Mouse (Mus musculus): ENCODE data around the gene Rps10. TPM values are rescaled to one million over a fixed set of nuclear protein-coding genes. Genes with fewer than 3 reads are reported as not detected.
"Not testable (repeated sequence)": the region's sequence is repeated elsewhere in the genome, so short reads cannot be mapped to it uniquely, and the experiment has no call there.

The Rps10 gene
- total and polyA plus RNA-seq, 2 experiments from 2014 or later: 486 to 1,352 TPM

DNA sequence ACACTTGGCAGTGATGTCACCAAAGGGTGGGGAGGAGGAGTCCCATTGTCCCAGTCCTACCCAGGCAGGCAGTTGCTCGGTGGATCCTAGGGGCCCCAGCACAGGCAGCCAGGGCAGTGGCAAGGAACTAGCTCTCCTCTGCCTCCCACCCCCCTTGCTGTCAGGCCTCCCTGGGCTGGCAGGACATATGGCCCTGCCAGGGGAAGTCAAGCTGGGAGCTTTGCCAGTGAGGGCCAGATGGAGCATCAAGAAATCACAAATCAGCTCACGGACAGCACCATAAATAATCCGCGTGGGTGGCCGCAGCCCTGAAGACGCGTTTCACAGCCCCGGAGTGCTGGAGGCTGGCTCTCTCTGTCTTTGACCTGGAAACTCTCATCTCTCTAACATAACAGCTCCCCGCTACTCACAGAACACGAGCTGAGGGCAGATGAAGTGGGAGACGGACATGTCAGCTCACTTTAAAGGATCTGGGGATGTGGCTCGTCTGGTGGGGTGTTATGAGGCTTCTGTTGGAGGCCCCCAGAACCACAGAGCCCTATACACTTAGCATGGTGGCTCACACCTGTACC, 6.1 kb upstream of the Rps10 start:
- Histone ChIP-seq H3K27me3 (ENCODE audit: control insufficient read depth, insufficient read depth, low read length) (no peaks in the 10 kb centered on the region), H3K4me3 (ENCODE audit: low read depth, low read length) (no peak overlapping the region), H3K4me1 (ENCODE audit: control insufficient read depth, insufficient read depth) (no peaks in the 10 kb centered on the region), H3K9ac (replicated peaks; ENCODE audit: low read depth, low read length) (no peak overlapping the region; the same call in 1 of the 2 replicates), H3K36me3 (replicated peaks; ENCODE audit: control insufficient read depth, insufficient read depth, low read length) (no peaks in the 10 kb centered on the region), H3K9me3 (replicated peaks; ENCODE audit: control insufficient read depth, low read length) (0 out of 2 replicates have a peak, but pooled peaks cover 3% of the 10 kb centered on the region), H3K27ac (ENCODE audit: low read depth) (no peak overlapping the region), H3K4me2 (ENCODE audit: low read depth, low read length) (0 out of 2 replicates have a peak overlapping the region, but pooled peaks have one; percentile 10)
- WGBS: 10% methylated on average over 12 of the region's 12 CpGs
- TF ChIP-seq EP300 (IDR thresholded peaks at IDR 0.05; ENCODE audit: low read depth) (no peak), CTCF (IDR thresholded peaks at IDR 0.05; ENCODE audit: low read depth) (no peak)
- ATAC-seq (ENCODE audit: insufficient read depth, low read depth): peak; percentile 33
- peak; percentile 12 for DNase-seq (ENCODE audit: low spot score)

DNA sequence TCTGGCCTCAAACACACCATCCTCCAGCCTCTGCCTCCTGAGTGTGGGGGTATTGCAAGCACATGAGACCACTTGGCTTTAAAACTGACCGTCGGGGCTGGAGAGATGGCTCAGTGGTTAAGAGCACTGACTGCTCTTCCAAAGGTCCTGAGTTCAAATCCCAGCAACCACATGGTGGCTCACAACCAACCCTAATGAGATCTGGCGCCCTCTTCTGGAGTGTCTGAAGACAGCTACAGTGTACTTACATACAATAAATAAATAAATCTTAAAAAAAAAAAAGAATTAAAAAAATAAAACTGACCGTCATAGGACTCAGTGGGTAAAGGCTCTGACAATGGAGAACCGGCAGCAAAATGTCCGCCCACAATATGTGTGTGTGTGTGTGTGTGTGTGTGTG, 3.4 kb upstream of the Rps10 start:
- H3K27me3 ChIP-seq (ENCODE audit: control insufficient read depth, insufficient read depth, low read length); H3K4me2 ChIP-seq (ENCODE audit: low read depth, low read length); ATAC-seq (ENCODE audit: insufficient read depth, low read depth); H3K9me3 ChIP-seq (replicated peaks; ENCODE audit: control insufficient read depth, low read length); H3K4me1 ChIP-seq (ENCODE audit: control insufficient read depth, insufficient read depth); H3K36me3 ChIP-seq (replicated peaks; ENCODE audit: control insufficient read depth, insufficient read depth, low read length); H3K27ac ChIP-seq (ENCODE audit: low read depth); H3K9ac ChIP-seq (replicated peaks; ENCODE audit: low read depth, low read length); H3K4me3 ChIP-seq (ENCODE audit: low read depth, low read length); DNase-seq (ENCODE audit: low spot score): not testable (repeated sequence)
- WGBS: 90% methylated on average over 6 of the region's 6 CpGs

DNA sequence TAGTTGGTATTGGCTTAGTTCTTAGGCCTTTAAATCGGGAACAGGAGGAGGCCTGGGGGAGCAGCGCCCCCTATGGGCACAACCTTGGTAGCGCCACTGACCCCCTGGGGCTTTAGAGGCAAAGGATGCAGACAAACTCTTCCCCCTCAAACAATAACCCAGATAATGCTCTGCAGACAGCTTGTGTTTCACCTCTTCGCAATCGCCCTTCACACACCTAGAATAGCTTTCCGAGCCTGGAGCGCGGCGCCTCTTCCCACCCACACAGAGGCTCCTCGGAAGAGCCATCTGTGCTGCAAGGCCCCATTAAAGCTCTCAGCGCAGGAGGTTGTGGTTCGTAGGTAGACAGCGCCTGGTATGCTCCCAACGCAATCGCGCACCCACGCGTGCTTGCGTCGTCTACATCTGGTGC, 2.5 kb upstream of the Rps10 start:
- H3K9ac ChIP-seq (replicated peaks; ENCODE audit: low read depth, low read length): no peak overlapping the region
- H3K36me3 ChIP-seq (replicated peaks; ENCODE audit: control insufficient read depth, insufficient read depth, low read length): 0 out of 2 replicates have a peak, but pooled peaks cover under 1% of the 10 kb centered on the region
- 0 out of 2 replicates have a peak, but pooled peaks cover 9% of the 10 kb centered on the region for H3K4me1 ChIP-seq (ENCODE audit: control insufficient read depth, insufficient read depth)
- WGBS: 72% methylated on average over 20 of the region's 20 CpGs
- ATAC-seq (ENCODE audit: insufficient read depth, low read depth): no peak
- no peak overlapping the region for H3K27ac ChIP-seq (ENCODE audit: low read depth)
- no peaks in the 10 kb centered on the region for H3K27me3 ChIP-seq (ENCODE audit: control insufficient read depth, insufficient read depth, low read length)
- TF ChIP-seq CTCF (IDR thresholded peaks at IDR 0.05; ENCODE audit: low read depth) (peak; percentile 11; the same call in 1 of the 2 replicates), EP300 (IDR thresholded peaks at IDR 0.05; ENCODE audit: low read depth) (no peak)
- DNase-seq (ENCODE audit: low spot score): no peak
- H3K4me3 ChIP-seq (ENCODE audit: low read depth, low read length): no peak overlapping the region
- no peak overlapping the region for H3K4me2 ChIP-seq (ENCODE audit: low read depth, low read length)
- H3K9me3 ChIP-seq (replicated peaks; ENCODE audit: control insufficient read depth, low read length): no peaks in the 10 kb centered on the region

DNA sequence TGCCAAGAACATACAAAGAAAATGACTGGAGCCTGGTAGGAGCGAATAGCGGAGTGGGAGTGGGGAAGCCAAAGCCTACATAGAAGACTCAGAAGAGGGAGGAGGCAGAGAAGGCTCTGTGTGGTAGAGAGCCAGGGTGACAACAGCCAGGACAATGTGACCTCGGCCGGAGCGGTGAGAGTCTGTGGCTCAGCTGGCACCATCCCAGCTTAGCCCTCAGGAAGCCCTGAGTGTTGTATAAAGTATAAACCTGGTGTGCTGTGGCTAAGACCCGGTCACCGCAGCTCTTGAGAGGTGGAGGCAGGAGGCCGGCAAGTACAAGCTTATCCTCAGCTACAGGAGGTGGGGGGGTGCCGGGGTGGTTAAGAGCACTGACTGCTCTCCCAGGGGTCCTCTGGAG, 864 bp upstream of the Rps10 start:
- H3K27ac ChIP-seq (ENCODE audit: low read depth): peak overlapping the region; percentile 46
- H3K4me1 ChIP-seq (ENCODE audit: control insufficient read depth, insufficient read depth): peaks cover 18% of the 10 kb centered on the region
- 36% methylated on average over 9 of the region's 9 CpGs for WGBS
- DNase-seq (ENCODE audit: low spot score): peak; percentile 9
- no peaks in the 10 kb centered on the region for H3K27me3 ChIP-seq (ENCODE audit: control insufficient read depth, insufficient read depth, low read length)
- TF ChIP-seq EP300 (IDR thresholded peaks at IDR 0.05; ENCODE audit: low read depth): no peak
- TF ChIP-seq CTCF (IDR thresholded peaks at IDR 0.05; ENCODE audit: low read depth): no peak
- H3K4me3 ChIP-seq (ENCODE audit: low read depth, low read length): no peak overlapping the region
- no peak overlapping the region for H3K9ac ChIP-seq (replicated peaks; ENCODE audit: low read depth, low read length)
- ATAC-seq (ENCODE audit: insufficient read depth, low read depth): no peak
- H3K9me3 ChIP-seq (replicated peaks; ENCODE audit: control insufficient read depth, low read length): no peaks in the 10 kb centered on the region
- no peak overlapping the region for H3K4me2 ChIP-seq (ENCODE audit: low read depth, low read length)
- H3K36me3 ChIP-seq (replicated peaks; ENCODE audit: control insufficient read depth, insufficient read depth, low read length): peaks cover 17% of the 10 kb centered on the region

DNA sequence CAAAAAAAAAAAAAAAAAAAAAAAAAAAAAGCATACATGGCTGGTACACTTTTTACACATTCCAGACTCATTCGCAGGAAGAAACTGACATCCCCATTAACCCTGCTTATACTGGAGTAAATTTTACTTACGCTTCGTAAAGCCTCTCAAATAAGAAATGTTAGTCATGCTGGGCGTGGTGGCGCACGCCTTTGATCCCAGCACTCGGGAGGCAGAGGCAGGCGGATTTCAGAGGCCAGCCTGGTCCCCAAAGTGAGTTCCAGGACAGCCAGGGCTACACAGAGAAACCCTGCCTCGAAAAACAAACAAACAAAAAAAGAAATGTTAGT, 930 bp downstream of the Rps10 start:
- DNase-seq (ENCODE audit: low spot score); H3K9me3 ChIP-seq (replicated peaks; ENCODE audit: control insufficient read depth, low read length); H3K27me3 ChIP-seq (ENCODE audit: control insufficient read depth, insufficient read depth, low read length); H3K9ac ChIP-seq (replicated peaks; ENCODE audit: low read depth, low read length); ATAC-seq (ENCODE audit: insufficient read depth, low read depth): not testable (repeated sequence)
- peaks cover 18% of the 10 kb centered on the region for H3K4me1 ChIP-seq (ENCODE audit: control insufficient read depth, insufficient read depth)
- 41% methylated on average over 9 of the region's 9 CpGs for WGBS
- peaks cover 35% of the 10 kb centered on the region for H3K36me3 ChIP-seq (replicated peaks; ENCODE audit: control insufficient read depth, insufficient read depth, low read length)
- H3K4me3 ChIP-seq (ENCODE audit: low read depth, low read length): peak overlapping the region; percentile 89
- peak overlapping the region; percentile 74 for H3K4me2 ChIP-seq (ENCODE audit: low read depth, low read length)
- H3K27ac ChIP-seq (ENCODE audit: low read depth): peak overlapping the region; percentile 89

GRCm38 (mm10) chr17:27634871-27635574, 1.4 kb downstream of the Rps10 start, which contains the start of gene RPS10-NUDT3:
RPS10-NUDT3 (minus strand) TSS chr17:27635222.
- H3K4me2 ChIP-seq (ENCODE audit: low read depth, low read length): peak within 1 kb of the TSS; percentile 74
- H3K27ac ChIP-seq (ENCODE audit: low read depth): peak within 1 kb of the TSS; percentile 89
- peaks cover 40% of the 10 kb centered on the region for H3K36me3 ChIP-seq (replicated peaks; ENCODE audit: control insufficient read depth, insufficient read depth, low read length)
- DNase-seq (ENCODE audit: low spot score) (peak; percentile 93), ATAC-seq (ENCODE audit: insufficient read depth, low read depth) (peak; percentile 97)
- no peaks in the 10 kb centered on the region for H3K9me3 ChIP-seq (replicated peaks; ENCODE audit: control insufficient read depth, low read length)
- H3K9ac ChIP-seq (replicated peaks; ENCODE audit: low read depth, low read length): peak within 1 kb of the TSS; percentile 94
- no peak for TF ChIP-seq CTCF (IDR thresholded peaks at IDR 0.05; ENCODE audit: low read depth)
- TF ChIP-seq EP300 (IDR thresholded peaks at IDR 0.05; ENCODE audit: low read depth): peak; percentile 72
- no peaks in the 10 kb centered on the region for H3K27me3 ChIP-seq (ENCODE audit: control insufficient read depth, insufficient read depth, low read length)
- under 1% methylated on average over 68 of the region's 72 CpGs for whole genome bisulfite sequencing
- H3K4me3 ChIP-seq (ENCODE audit: low read depth, low read length): peak within 1 kb of the TSS; percentile 89
- peaks cover 18% of the 10 kb centered on the region for H3K4me1 ChIP-seq (ENCODE audit: control insufficient read depth, insufficient read depth)
